Mouse (Mus musculus) heart, embryonic 12.5 days (tissue): ENCODE measurements around the gene Sp6. TPM values are rescaled to one million over a fixed set of nuclear protein-coding genes. Genes with fewer than 3 reads are reported as not detected.

Source experiments
- ATAC-seq: fragments of 200-750 bp; cut with Nextera tagmentation; 2 replicates; pipeline ENCODE4 v1.8.0; 2017; ENCODE audit warnings: moderate TSS enrichment, moderate library complexity; ENCODE audit not compliant: insufficient number of reproducible peaks, low FRiP score
- H3K27ac ChIP-seq: fragments of 300-500 bp; sonication (generic); 2 replicates; pipeline ENCODE4 v1.5.1; 2016; ENCODE audit warnings: mild to moderate bottlenecking, moderate library complexity; ENCODE audit not compliant: poor library complexity, severe bottlenecking
- H3K27me3 ChIP-seq: fragments of 300-500 bp; sonication (generic); replicated peaks from 2 replicates; pipeline ENCODE4 v1.6.1; 2016; ENCODE audit warnings: mild to moderate bottlenecking, moderate library complexity
- H3K36me3 ChIP-seq: fragments of 300-500 bp; sonication (generic); 2 replicates; pipeline ENCODE4 v1.6.1; 2016; ENCODE audit warnings: mild to moderate bottlenecking, moderate library complexity
- H3K4me1 ChIP-seq: fragments of 300-500 bp; sonication (generic); replicated peaks from 2 replicates; pipeline ENCODE4 v1.6.1; 2016; ENCODE audit warnings: mild to moderate bottlenecking
- H3K4me2 ChIP-seq: fragments of 300-500 bp; sonication (generic); 2 replicates; pipeline ENCODE4 v1.6.1; 2016; ENCODE audit warnings: mild to moderate bottlenecking, moderate library complexity
- H3K4me3 ChIP-seq: fragments of 300-500 bp; sonication (generic); 2 replicates; pipeline ENCODE4 v1.5.1; 2016; ENCODE audit warnings: mild to moderate bottlenecking
- H3K9ac ChIP-seq: fragments of 300-500 bp; sonication (generic); 2 replicates; pipeline ENCODE4 v1.6.1; 2016; ENCODE audit warnings: mild to moderate bottlenecking, moderate library complexity
- H3K9me3 ChIP-seq: fragments of 300-500 bp; sonication (generic); replicated peaks from 2 replicates; pipeline ENCODE4 v1.6.1; 2016; ENCODE audit warnings: mild to moderate bottlenecking, moderate library complexity
- WGBS: fragments of 180-500 bp; shearing (Covaris S2); methylation state at CpG from one replicate; pipeline ENCODE4 v1.1.7; 2016; 5-methylcytosine and 5-hydroxymethylcytosine counted together
- polyA plus RNA-seq: library from polyadenylated mRNA; unstranded; fragments of >200 nt; fragmentation: Nextera tagmentation; extraction: Ambion mirVana; gene quantifications from 2 replicates; pipeline ENCODE4 v1.2.1, GENCODE M21; 2016

The Sp6 gene
- polyA plus RNA-seq, 1 experiment from 2014 or later: 0.45 TPM

- no peak overlapping the region for H3K27ac ChIP-seq
- no peak for ATAC-seq
- H3K9ac ChIP-seq: no peak overlapping the region
Observed at GRCm38 (mm10) chr11:96974813-96975212, 38.4 kb upstream of the Sp6 start.

GRCm38 (mm10) chr11:96975511-96976378 is 37.4 kb upstream of the Sp6 start:
- Histone ChIP-seq H3K36me3 (no peaks in the 10 kb centered on the region), H3K4me3 (peak overlapping the region; percentile 92; the same call in 1 of the 2 replicates), H3K27me3 (no peaks in the 10 kb centered on the region), H3K9me3 (no peaks in the 10 kb centered on the region), H3K27ac (peak overlapping the region; percentile 88), H3K4me2 (peak overlapping the region; percentile 86), H3K9ac (peak overlapping the region; percentile 97), H3K4me1 (peaks cover 50% of the 10 kb centered on the region)
- 55% methylated on average over 10 of the region's 10 CpGs for WGBS
- no peak for ATAC-seq

More at GRCm38 (mm10) chr11:96974813-96975212, 38.4 kb upstream of the Sp6 start:
- H3K9me3 ChIP-seq: no peaks in the 10 kb centered on the region
- no peaks in the 10 kb centered on the region for H3K27me3 ChIP-seq
- 68% methylated on average over 5 of the region's 5 CpGs for WGBS
- no peak overlapping the region for H3K4me3 ChIP-seq
- peaks cover 59% of the 10 kb centered on the region for H3K4me1 ChIP-seq
- H3K36me3 ChIP-seq: no peaks in the 10 kb centered on the region
- H3K4me2 ChIP-seq: no peak overlapping the region

GRCm38 (mm10) chr11:96976379-96976687 is 36.9 kb upstream of the Sp6 start:
- Histone ChIP-seq H3K9ac (peak overlapping the region; percentile 97), H3K4me1 (peaks cover 44% of the 10 kb centered on the region), H3K9me3 (no peaks in the 10 kb centered on the region), H3K27ac (peak overlapping the region; percentile 88), H3K27me3 (peaks cover 5% of the 10 kb centered on the region), H3K4me3 (peak overlapping the region; percentile 92), H3K4me2 (peak overlapping the region; percentile 86), H3K36me3 (no peaks in the 10 kb centered on the region)
- no peak for ATAC-seq
- 45% methylated on average over 3 of the region's 3 CpGs for WGBS

GRCm38 (mm10) chr11:96976911-96977591 is 36.1 kb upstream of the Sp6 start:
- H3K27me3 ChIP-seq: peaks cover 12% of the 10 kb centered on the region
- peak overlapping the region; percentile 86 for H3K4me2 ChIP-seq
- ATAC-seq: peak; percentile 85
- peaks cover 37% of the 10 kb centered on the region for H3K4me1 ChIP-seq
- H3K4me3 ChIP-seq: peak overlapping the region; percentile 92
- peak overlapping the region; percentile 88 for H3K27ac ChIP-seq
- H3K9me3 ChIP-seq: no peaks in the 10 kb centered on the region
- peak overlapping the region; percentile 97 for H3K9ac ChIP-seq
- under 1% methylated on average over 47 of the region's 50 CpGs for WGBS
- no peaks in the 10 kb centered on the region for H3K36me3 ChIP-seq

- H3K4me1 ChIP-seq: peaks cover 34% of the 10 kb centered on the region
- under 1% methylated on average over 45 of the region's 45 CpGs for WGBS
Observed at GRCm38 (mm10) chr11:96977606-96978400, 35.4 kb upstream of the Sp6 start.

GRCm38 (mm10) chr11:96978401-96979246 is 34.6 kb upstream of the Sp6 start:
- Histone ChIP-seq H3K27ac (peak overlapping the region; percentile 85), H3K9ac (peak overlapping the region; percentile 84)
- WGBS: 29% methylated on average over 17 of the region's 17 CpGs

More at GRCm38 (mm10) chr11:96977606-96978400, 35.4 kb upstream of the Sp6 start:
- peak overlapping the region; percentile 92 for H3K4me3 ChIP-seq
- peak overlapping the region; percentile 91 for H3K4me2 ChIP-seq
- ATAC-seq: peak; percentile 96
- H3K36me3 ChIP-seq: no peaks in the 10 kb centered on the region
- peak overlapping the region; percentile 88 for H3K27ac ChIP-seq
- H3K9me3 ChIP-seq: no peaks in the 10 kb centered on the region
- peaks cover 15% of the 10 kb centered on the region for H3K27me3 ChIP-seq
- peak overlapping the region; percentile 97 for H3K9ac ChIP-seq

GRCm38 (mm10) chr11:96979329-96979728 is 33.9 kb upstream of the Sp6 start:
- 86% methylated on average over 7 of the region's 7 CpGs for WGBS
- ATAC-seq: no peak
- Histone ChIP-seq H3K4me2 (no peak overlapping the region), H3K27me3 (peaks cover 29% of the 10 kb centered on the region), H3K4me1 (peaks cover 24% of the 10 kb centered on the region), H3K4me3 (no peak overlapping the region), H3K27ac (no peak overlapping the region), H3K36me3 (no peaks in the 10 kb centered on the region), H3K9me3 (no peaks in the 10 kb centered on the region), H3K9ac (no peak overlapping the region)

More at GRCm38 (mm10) chr11:96978401-96979246, 34.6 kb upstream of the Sp6 start:
- no peaks in the 10 kb centered on the region for H3K9me3 ChIP-seq
- peak overlapping the region; percentile 91 for H3K4me2 ChIP-seq
- peak overlapping the region; percentile 59 for H3K4me3 ChIP-seq
- H3K4me1 ChIP-seq: peaks cover 29% of the 10 kb centered on the region
- ATAC-seq: no peak
- no peaks in the 10 kb centered on the region for H3K36me3 ChIP-seq
- H3K27me3 ChIP-seq: peaks cover 22% of the 10 kb centered on the region

- peaks cover 36% of the 10 kb centered on the region for H3K27me3 ChIP-seq
- no peak overlapping the region for H3K9ac ChIP-seq
- WGBS: 83% methylated on average over 5 of the region's 5 CpGs
- no peak overlapping the region for H3K27ac ChIP-seq
- peaks cover 24% of the 10 kb centered on the region for H3K4me1 ChIP-seq
- no peak for ATAC-seq
- no peak overlapping the region for H3K4me3 ChIP-seq
- no peak overlapping the region for H3K4me2 ChIP-seq
- H3K9me3 ChIP-seq: no peaks in the 10 kb centered on the region
- H3K36me3 ChIP-seq: no peaks in the 10 kb centered on the region
Observed at GRCm38 (mm10) chr11:96980021-96980420, 33.2 kb upstream of the Sp6 start.

- Histone ChIP-seq H3K9me3 (no peaks in the 10 kb centered on the region), H3K9ac (no peak overlapping the region), H3K27ac (no peak overlapping the region), H3K27me3 (peaks cover 51% of the 10 kb centered on the region), H3K36me3 (no peaks in the 10 kb centered on the region), H3K4me3 (no peak overlapping the region), H3K4me2 (no peak overlapping the region), H3K4me1 (peaks cover 9% of the 10 kb centered on the region)
- ATAC-seq: no peak
- 59% methylated on average over 15 of the region's 15 CpGs for WGBS
Observed at GRCm38 (mm10) chr11:96981461-96981860, 31.7 kb upstream of the Sp6 start.

- H3K4me1 ChIP-seq: peaks cover 7% of the 10 kb centered on the region
- H3K9ac ChIP-seq: no peak overlapping the region
- no peak for ATAC-seq
- H3K4me2 ChIP-seq: no peak overlapping the region
- no peaks in the 10 kb centered on the region for H3K9me3 ChIP-seq
- H3K27ac ChIP-seq: no peak overlapping the region
- H3K36me3 ChIP-seq: no peaks in the 10 kb centered on the region
- peaks cover 59% of the 10 kb centered on the region for H3K27me3 ChIP-seq
- WGBS: 2% methylated on average over 7 of the region's 7 CpGs
- H3K4me3 ChIP-seq: no peak overlapping the region
Observed at GRCm38 (mm10) chr11:96982355-96982754, 30.8 kb upstream of the Sp6 start.
